Mouse (Mus musculus): ENCODE measurements around the gene Hyal3.
A peak's percentile ranks its signal among the peaks of the same experiment; 100 is the strongest.

Gene Hyal3

DNA sequence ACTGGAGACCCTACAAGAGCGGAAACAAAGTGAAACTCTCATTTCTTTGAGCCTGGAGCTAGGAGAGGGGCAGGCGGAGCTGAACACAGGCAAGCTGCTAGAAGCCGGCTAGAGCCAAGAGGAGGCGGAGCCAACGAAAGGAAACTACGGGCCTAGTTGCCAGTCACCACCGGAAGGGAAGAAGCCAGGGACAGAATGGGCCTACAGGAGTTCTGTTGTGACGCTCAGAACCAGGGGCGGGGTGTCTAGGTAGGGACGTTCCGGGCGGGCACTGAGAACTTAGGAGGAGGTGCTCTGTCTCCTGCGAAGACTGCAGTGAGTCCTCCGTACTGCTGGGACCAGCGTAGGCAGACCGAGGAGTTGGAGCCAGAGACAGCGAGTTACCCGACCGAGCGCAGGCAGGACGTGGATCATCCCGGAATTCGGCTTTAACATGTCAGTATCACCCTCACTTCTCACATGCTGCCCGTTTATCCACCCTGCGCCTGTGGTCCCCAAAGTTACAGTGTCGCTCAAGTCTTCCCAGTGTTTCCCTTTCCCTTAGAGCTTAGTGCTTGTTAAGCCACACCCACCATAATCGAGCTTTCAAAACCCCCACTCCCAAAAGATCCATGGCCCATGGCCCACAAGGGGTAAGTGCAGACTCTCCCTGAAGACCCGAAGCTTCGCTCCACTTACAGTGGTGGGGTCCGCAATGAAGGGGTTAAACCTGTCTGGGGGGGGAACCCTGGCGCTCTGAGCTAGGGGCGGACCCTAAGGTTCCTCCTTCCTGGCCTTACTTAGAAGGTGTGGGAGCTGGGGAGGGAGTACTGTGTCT lies at the start of gene Hyal3:
Gene Hyal3 (plus strand): TSS at position 318 of the 817 bp plus-strand sequence.
- peak; percentile 96 for DNase-seq (ENCODE audit: low spot score)

DNA sequence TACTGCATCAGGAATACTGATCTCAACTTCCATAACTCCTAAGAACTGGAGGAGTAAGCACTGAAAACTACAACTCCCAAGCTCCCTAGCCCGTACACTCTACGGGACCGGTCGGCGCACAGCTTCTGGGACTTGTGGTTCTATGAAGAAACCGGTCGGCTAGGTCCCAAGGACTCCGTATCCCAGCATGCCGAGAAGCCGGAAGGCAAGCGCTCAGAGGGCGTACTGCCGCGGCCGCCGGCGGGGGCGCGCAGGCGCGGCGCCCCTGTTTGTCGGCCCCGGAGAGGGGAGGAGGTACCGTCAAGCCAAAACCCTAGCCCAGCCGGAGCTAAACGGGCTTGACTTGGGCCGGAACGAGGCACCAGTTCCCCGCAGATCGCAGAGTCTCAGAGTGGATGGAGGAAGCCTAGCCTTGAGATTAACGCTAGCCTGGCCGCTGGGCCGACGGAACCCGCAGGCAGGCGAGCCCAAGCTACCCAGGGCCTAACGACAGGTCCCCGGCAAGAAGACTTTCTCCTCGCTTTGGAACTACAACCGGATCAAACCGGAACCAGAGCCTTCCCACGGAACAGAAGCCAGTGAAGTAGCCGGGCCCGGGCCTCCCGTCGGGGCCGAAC lies 46.7 kb upstream of the Hyal3 start, which contains the start of gene Tmem115:
Gene Tmem115 (plus strand): TSS at position 155 of the 617 bp plus-strand sequence.
- peak; percentile 98 for DNase-seq (ENCODE audit: low spot score)

- no peak for DNase-seq (ENCODE audit: low spot score)
These were observed 46.0 kb upstream of the Hyal3 start for GRCm38 (mm10) chr9:107534408-107535202.

DNA sequence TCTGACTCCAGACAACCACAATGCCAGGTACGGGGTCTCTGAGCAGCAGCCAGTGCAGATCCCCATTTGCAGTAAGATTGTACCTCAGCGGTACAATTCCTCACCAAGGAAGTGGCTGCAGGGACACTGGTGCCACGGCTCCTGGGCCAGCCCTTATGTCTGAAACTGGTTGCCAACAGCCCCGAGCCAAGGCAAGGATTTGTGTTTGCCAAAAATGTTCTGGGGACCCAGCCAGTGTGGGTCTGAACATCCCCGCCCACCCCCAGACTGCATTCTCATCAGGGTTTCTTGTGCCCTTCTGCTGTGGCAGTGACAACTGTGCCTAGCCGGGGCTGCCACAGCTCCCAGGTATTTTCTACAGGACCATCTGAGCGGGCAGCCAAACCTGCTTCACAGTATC lies 42.4 kb upstream of the Hyal3 start:
- no peak for DNase-seq (ENCODE audit: low spot score)

GRCm38 (mm10) chr9:107538711-107539110 lies 41.9 kb upstream of the Hyal3 start:
- no peak for DNase-seq (ENCODE audit: low spot score)

GRCm38 (mm10) chr9:107539940-107540339 lies 40.7 kb upstream of the Hyal3 start:
- DNase-seq (ENCODE audit: low spot score): no peak

DNA sequence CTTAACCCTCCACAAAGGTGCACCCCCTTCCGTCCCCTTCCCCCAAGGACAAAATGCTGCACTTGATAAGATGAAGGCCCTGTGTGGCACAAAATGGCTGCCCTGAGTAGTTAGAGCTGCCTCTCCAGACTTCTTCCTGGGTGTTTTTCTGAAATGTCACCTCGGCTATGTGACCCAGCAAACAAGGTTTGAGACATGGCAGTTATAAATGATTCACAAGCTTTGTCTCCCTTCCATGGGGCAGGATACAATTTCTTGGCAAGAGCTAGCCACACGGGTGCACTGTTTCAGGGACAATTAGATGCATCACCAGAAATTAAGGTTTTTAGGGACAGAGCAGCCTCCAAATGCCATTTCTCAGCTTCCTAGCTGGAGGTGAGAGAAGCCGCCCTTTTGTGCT lies 40.2 kb upstream of the Hyal3 start:
- DNase-seq (ENCODE audit: low spot score): no peak

GRCm38 (mm10) chr9:107541005-107541404 lies 39.6 kb upstream of the Hyal3 start:
- no peak for DNase-seq (ENCODE audit: low spot score)

GRCm38 (mm10) chr9:107541474-107542351 lies 38.9 kb upstream of the Hyal3 start, which contains the start of the genes Cyb561d2 and Nprl2:
TSS of gene Cyb561d2 (minus strand) at chr9:107542193.
TSS of gene Nprl2 (plus strand) at chr9:107542226.
- DNase-seq (ENCODE audit: low spot score): peak; percentile 96

- DNase-seq (ENCODE audit: low spot score): no peak
These were observed 38.3 kb upstream of the Hyal3 start for GRCm38 (mm10) chr9:107542352-107542686.

- no peak for DNase-seq (ENCODE audit: low spot score)
These were observed 37.9 kb upstream of the Hyal3 start for GRCm38 (mm10) chr9:107542721-107543120.

- no peak for DNase-seq (ENCODE audit: low spot score)
These were observed 37.3 kb upstream of the Hyal3 start for GRCm38 (mm10) chr9:107543299-107543698.

DNA sequence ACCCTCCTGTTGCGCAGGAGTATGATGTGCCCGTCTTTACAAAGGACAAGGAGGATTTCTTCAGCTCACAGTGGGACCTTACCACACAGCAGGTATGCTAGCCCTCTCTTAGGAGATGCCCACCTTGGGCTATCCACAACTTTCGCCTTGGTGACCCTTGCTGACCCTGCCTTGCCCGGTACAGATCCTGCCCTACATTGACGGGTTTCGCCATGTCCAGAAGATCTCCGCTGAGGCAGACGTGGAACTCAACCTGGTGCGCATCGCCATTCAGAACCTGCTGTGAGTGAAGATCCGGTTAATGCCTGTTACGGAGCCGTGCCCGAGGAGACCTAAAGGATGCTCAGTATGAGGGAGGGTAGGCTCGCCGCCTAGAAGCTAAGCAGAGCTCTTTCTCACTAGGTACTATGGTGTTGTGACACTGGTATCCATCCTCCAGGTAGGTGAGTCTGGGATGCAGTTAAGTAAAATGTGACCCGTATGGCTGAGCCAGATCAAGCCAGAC lies 36.4 kb upstream of the Hyal3 start:
- no peak for DNase-seq (ENCODE audit: low spot score)

DNA sequence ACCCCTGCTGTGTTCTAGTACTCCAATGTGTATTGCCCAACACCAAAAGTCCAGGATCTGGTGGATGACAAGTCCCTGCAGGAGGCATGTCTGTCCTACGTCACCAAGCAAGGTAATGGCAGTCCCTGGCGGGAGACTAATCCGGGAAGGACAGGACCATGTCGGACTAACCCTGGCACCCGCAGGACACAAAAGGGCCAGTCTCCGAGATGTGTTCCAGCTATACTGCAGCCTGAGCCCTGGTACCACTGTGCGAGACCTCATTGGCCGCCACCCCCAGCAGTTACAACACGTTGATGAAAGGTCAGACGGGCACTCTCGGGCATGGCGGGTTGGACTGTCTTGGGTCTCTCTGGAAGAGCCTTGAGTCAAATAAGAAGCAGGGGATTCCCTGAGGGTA lies 35.9 kb upstream of the Hyal3 start:
- no peak for DNase-seq (ENCODE audit: low spot score)

- DNase-seq (ENCODE audit: low spot score): no peak
These were observed 35.4 kb upstream of the Hyal3 start for GRCm38 (mm10) chr9:107545199-107545598.

GRCm38 (mm10) chr9:107545602-107546001 lies 35.0 kb upstream of the Hyal3 start:
- peak; percentile 76 for DNase-seq (ENCODE audit: low spot score)

DNA sequence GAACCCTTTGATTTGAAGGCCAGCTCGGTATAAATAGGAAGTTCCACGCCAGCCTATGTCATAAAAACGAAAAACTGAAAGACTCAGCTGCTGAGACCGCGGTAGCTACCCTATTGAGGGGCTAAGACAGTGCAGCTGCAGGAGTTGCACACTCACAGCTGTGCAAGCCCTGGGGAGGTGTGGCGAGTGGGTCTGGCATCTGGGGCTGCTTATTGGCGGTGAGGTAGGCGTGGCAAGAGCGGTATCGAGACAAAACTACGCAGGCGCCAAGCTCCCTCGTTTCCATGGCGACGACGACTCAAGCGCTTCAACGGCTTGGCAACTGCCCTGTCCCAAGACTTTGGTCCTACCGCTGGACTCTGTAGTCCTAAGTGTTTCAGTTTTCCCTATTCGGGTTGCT lies 33.6 kb upstream of the Hyal3 start, which contains the start of gene Zmynd10:
Gene Zmynd10 (plus strand): TSS at position 273 of the 400 bp plus-strand sequence.
- DNase-seq (ENCODE audit: low spot score): peak; percentile 91

DNA sequence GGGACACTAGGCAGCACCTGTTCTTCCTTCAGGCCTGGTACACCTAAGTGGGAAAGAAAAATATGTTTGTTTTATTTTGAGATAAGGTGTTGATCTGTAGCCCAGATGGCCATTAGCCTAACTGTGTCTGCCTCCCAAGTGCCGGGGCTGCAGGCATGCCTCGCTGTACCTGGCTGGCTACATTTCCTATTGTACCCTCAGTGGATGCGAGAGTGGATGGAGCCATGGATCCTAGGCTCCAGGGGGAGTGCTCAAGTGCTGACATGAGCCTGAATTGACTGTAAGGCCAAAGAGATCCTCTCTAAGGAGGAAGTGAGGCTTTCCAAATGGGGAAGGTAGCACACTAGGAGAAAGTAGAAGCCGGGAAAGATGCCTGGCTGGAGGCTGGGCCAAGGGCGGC lies 32.7 kb upstream of the Hyal3 start:
- DNase-seq (ENCODE audit: low spot score): no peak

DNA sequence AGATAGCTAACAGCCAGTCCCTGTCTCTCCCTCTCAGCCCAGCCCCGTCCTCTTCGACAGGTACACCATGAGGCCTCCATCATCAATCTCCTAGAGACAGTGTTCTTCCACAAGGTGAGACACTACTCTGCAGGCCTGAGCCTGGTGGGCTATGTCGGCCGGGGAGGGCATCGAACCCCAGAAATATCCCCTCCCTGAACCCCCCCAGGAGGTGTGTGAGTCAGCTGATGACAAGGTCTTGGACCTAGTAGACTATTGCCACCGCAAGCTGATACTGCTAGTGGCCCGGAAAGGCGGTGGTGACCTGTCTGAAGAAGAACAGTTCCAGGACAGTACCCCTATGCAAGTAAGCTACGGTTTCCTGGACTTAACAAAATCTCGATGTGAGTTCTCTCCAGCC lies 31.8 kb upstream of the Hyal3 start:
- DNase-seq (ENCODE audit: low spot score): no peak

- DNase-seq (ENCODE audit: low spot score): no peak
These were observed 31.1 kb upstream of the Hyal3 start for GRCm38 (mm10) chr9:107549297-107550074.

All from lung, postnatal 25 days (tissue).